Mouse (Mus musculus) liver, embryonic 14.5 days (tissue): ENCODE measurements around the gene Acnat2.

ENCODE experiments used
- CTCF ChIP-seq: IDR thresholded peaks from 2 replicates; pipeline ENCODE4 v1.5.1; 2016; ENCODE audit warnings: antibody characterized with exemption, low read depth, control low read depth
- EP300 ChIP-seq: IDR thresholded peaks from 2 replicates; pipeline ENCODE4 v1.6.1; 2016; ENCODE audit warnings: antibody characterized with exemption, low read depth

DNA sequence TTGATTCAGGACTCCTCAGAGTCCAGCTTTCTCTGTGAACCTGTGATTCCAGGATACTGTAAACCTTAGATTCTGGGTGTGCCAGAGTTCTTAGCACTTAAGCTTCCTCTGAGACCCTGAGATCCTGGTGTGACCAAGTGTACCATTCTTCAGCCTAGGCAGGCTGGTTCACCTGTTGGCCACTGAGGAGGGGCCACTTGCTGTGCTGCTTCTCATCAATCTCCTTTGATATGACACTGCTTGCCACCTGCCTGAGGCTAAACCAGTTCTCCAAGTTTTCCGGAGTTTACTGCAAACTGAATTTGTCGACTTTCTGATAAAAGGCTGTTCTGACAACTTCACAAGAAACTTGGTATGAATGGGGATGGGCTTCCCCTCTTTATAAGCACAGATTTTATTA is 50.9 kb downstream of the Acnat2 start:
- TF ChIP-seq EP300, result no peak
- TF ChIP-seq CTCF, result no peak
